Mouse (Mus musculus) midbrain, embryonic 15.5 days (tissue): ENCODE measurements around the gene 2310061I04Rik. TPM values are rescaled to one million over a fixed set of nuclear protein-coding genes. Genes with fewer than 3 reads are reported as not detected.

Source experiments
- ATAC-seq: fragments of 200-750 bp; cut with Nextera tagmentation; replicated peaks from 2 replicates; pipeline ENCODE4 v1.8.0; 2017; ENCODE audit warnings: moderate TSS enrichment
- H3K27ac ChIP-seq: fragments of 300-500 bp; sonication (generic); 2 replicates; pipeline ENCODE4 v1.5.1; 2015; ENCODE audit warnings: mild to moderate bottlenecking, inconsistent platforms
- H3K27me3 ChIP-seq: fragments of 300-500 bp; sonication (generic); replicated peaks from 2 replicates; pipeline ENCODE4 v1.6.1; 2015; ENCODE audit warnings: inconsistent platforms
- H3K36me3 ChIP-seq: fragments of 300-500 bp; sonication (generic); replicated peaks from 2 replicates; pipeline ENCODE4 v1.6.1; 2015; ENCODE audit warnings: inconsistent platforms
- H3K4me1 ChIP-seq: fragments of 300-500 bp; sonication (generic); 2 replicates; pipeline ENCODE4 v1.6.1; 2015; ENCODE audit warnings: inconsistent platforms
- H3K4me2 ChIP-seq: fragments of 300-500 bp; sonication (generic); 2 replicates; pipeline ENCODE4 v1.6.1; 2015; ENCODE audit warnings: inconsistent platforms, mild to moderate bottlenecking, moderate library complexity
- H3K4me3 ChIP-seq: fragments of 300-500 bp; sonication (generic); 2 replicates; pipeline ENCODE4 v1.5.1; 2015; ENCODE audit warnings: mild to moderate bottlenecking, inconsistent platforms
- H3K9ac ChIP-seq: fragments of 300-500 bp; sonication (generic); 2 replicates; pipeline ENCODE4 v1.6.1; 2015; ENCODE audit warnings: mild to moderate bottlenecking, inconsistent platforms
- H3K9me3 ChIP-seq: fragments of 300-500 bp; sonication (generic); 2 replicates; pipeline ENCODE4 v1.6.1; 2016; ENCODE audit warnings: inconsistent platforms
- WGBS: fragments of 180-500 bp; shearing (Covaris S2); methylation state at CpG from one replicate; pipeline ENCODE4 v1.1.7; 2015; ENCODE audit warnings: mixed read lengths; 5-methylcytosine and 5-hydroxymethylcytosine counted together
- polyA plus RNA-seq: library from polyadenylated mRNA; unstranded; fragments of >200 nt; fragmentation: Nextera tagmentation; extraction: Ambion mirVana; gene quantifications from 2 replicates; pipeline ENCODE4 v1.2.1, GENCODE M21; 2015

Gene 2310061I04Rik
- polyA plus RNA-seq, 1 experiment from 2014 or later = 72.8 TPM

DNA sequence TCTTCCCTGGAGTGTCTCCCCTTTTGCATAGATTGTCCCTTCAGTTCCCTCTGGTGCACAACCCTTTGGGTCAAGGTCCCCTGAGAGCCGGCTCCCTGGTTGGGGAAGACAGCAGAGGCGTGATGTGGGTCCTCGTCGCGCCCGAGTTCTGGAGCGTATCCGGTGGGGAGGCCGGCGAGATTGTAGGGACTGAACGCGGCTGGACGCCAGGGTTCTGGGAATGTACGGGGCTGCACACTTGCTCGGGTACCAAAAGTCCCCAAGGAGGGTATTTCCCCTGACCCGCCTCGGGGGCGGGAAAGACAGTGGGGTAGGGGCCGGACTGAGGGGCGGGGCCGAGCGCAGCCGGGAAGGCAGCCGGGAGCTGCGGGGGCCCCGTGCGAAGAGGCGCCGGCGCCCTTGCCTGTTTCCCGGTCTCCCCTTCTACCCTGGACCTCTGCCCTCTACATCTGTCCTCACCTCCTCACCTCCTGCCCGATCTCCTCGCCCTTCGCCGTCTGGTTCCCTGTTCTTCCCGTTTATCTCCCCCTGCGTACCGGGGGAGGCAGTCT, 30.9 kb downstream of the 2310061I04Rik start:
- no peaks in the 10 kb centered on the region for H3K27me3 ChIP-seq
- peak overlapping the region; percentile 78 for H3K4me3 ChIP-seq
- peak overlapping the region; percentile 97 for H3K4me2 ChIP-seq
- H3K9me3 ChIP-seq = no peaks in the 10 kb centered on the region
- H3K27ac ChIP-seq = peak overlapping the region; percentile 98
- 0 out of 2 replicates have a peak, but pooled peaks cover 3% of the 10 kb centered on the region for H3K36me3 ChIP-seq
- H3K4me1 ChIP-seq = peaks cover 61% of the 10 kb centered on the region
- WGBS = 1% methylated on average over 38 of the region's 38 CpGs
- H3K9ac ChIP-seq = peak overlapping the region; percentile 91
- ATAC-seq = peak; percentile 30

DNA sequence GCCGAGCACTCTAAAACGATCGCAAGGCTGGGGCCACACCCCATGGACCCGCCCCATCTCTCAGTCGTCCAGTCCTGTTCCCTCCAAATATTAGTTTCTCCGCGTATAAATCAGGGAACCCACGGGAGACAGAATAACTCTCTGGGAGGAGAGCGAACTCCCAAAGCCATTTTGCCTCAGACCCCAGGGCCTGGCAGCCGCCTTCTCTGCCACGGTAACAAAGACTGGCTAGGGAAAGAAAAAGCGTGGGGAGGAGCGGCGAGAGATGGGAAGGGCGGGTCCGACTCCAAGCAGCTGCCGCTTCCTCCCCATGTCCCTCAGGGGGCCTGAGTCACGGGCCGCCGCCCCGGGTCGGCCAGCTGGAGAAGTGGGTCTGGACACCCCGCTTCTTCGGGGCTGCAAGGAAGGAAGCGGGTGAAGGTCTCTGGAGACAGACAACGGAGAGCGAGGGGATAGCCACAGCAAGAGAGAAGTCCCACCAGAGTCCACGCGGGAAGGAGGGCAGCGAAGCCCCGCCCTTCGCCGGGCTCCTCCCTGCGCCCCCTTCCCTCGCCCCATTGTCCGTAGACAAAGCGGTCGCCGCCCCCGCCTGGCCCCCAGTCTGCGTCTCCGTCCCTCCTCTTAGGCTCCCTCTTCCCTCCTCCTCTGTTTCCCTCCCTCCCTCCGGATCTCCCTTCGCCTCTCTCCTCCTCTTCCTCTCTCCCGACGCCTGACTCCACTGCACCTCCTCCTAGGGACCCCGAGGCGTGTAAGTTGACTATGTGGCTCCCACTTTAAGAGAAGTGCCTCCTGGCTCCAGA, 31.6 kb downstream of the 2310061I04Rik start, which contains the start of gene Ppp1r18:
Ppp1r18 (plus strand) TSS at position 113 of the 800 bp plus-strand sequence.
- peak within 1 kb of the TSS; percentile 91 for H3K9ac ChIP-seq
- peak; percentile 59 for ATAC-seq
- WGBS = under 1% methylated on average over 48 of the region's 48 CpGs
- peak within 1 kb of the TSS; percentile 78 for H3K4me3 ChIP-seq
- H3K36me3 ChIP-seq = no peaks in the 10 kb centered on the region
- peaks cover 56% of the 10 kb centered on the region for H3K4me1 ChIP-seq
- peak within 1 kb of the TSS; percentile 98 for H3K27ac ChIP-seq
- H3K27me3 ChIP-seq = no peaks in the 10 kb centered on the region
- H3K4me2 ChIP-seq = peak within 1 kb of the TSS; percentile 97
- no peaks in the 10 kb centered on the region for H3K9me3 ChIP-seq

DNA sequence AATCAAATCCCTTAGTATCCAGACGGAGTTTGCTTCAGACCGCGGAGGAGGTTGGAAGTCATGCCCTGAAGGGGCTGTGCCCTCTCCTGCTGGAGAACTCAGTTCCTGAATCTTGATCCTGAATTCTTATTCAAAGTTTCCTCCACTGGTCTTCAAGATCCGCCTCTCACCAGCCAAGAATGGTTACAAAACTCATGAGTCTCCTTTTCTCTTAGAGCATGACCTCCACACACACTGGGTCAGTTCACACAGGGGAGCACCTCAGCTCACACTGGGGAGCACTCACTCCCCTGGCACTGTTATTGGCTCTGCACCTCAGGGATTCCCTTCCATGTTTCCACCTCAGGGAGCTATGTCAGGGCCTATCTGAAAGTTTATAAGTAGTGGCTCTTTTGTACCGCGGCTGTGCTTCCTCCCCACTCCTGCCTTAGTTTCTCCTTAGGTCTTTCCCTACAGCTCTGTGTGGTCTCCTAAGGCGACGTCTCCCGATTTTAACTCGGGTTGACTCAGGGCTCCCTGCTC, 32.3 kb downstream of the 2310061I04Rik start:
- Histone ChIP-seq H3K9ac (peak overlapping the region; percentile 91), H3K4me1 (peaks cover 51% of the 10 kb centered on the region), H3K36me3 (no peaks in the 10 kb centered on the region), H3K9me3 (no peaks in the 10 kb centered on the region), H3K4me2 (peak overlapping the region; percentile 97), H3K27ac (peak overlapping the region; percentile 98), H3K27me3 (no peaks in the 10 kb centered on the region), H3K4me3 (peak overlapping the region; percentile 78)
- ATAC-seq = no peak
- WGBS = 26% methylated on average over 10 of the region's 10 CpGs

DNA sequence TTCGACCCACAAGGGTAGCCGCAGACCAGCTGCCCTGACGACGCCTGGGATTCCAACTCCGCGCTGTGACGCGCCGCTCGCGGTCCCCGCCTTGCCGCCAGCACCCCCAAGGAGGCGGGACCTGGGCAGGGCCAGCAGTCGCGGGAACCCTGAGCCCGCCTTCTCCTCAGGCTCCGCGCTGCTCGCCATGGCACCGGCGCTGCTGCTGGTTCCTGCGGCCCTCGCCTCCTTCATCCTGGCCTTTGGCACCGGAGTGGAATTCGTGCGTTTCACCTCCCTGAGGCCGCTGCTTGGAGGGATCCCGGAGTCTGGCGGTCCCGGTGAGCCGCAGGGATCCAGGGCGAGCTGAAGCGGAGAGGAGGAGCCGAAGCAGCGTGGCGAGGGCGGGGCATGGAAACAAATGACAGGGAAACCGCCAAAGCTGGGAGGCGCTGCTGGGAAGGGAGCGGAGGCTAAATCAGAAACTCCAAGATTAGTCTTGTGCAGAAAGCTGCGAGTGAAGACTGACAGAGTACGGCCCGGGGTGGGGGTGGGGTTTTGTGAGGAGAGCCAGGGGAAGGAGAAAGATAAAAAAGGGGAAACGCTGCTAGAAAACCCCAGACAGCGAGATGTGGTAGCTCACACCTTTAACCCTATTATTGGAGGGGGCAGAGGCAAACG, 35.9 kb downstream of the 2310061I04Rik start, which contains the start of gene Nrm:
Nrm (plus strand) TSS at position 121 of the 660 bp plus-strand sequence.
- Histone ChIP-seq H3K27ac (peak within 1 kb of the TSS; percentile 97), H3K4me3 (peak within 1 kb of the TSS; percentile 86), H3K9ac (peak within 1 kb of the TSS; percentile 89), H3K27me3 (no peaks in the 10 kb centered on the region), H3K9me3 (no peaks in the 10 kb centered on the region), H3K4me2 (peak within 1 kb of the TSS; percentile 58), H3K4me1 (peaks cover 22% of the 10 kb centered on the region), H3K36me3 (peaks cover 10% of the 10 kb centered on the region)
- ATAC-seq = peak; percentile 93
- whole genome bisulfite sequencing = under 1% methylated on average over 47 of the region's 47 CpGs

DNA sequence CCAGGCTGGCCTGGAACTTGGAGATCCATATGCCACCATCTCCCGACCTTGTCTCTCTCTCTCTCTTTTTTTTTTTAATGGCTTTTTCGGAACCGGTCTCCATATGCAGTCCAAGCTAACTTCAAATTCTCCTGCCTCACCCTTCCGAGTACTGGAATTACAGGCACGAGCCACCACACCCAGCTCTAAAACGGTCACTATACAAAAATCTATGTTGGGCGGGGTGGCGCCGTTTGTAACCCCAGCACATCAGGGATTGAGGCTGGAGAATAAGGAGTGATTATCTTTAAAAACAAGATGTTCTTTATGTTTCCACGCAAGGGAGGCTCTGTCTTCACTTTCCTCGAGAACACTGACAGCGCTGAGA, 36.4 kb downstream of the 2310061I04Rik start:
- H3K27ac ChIP-seq = peak overlapping the region; percentile 97
- H3K9ac ChIP-seq = peak overlapping the region; percentile 89
- H3K9me3 ChIP-seq = no peaks in the 10 kb centered on the region
- H3K4me3 ChIP-seq = peak overlapping the region; percentile 86
- 7% methylated on average over 12 of the region's 12 CpGs for WGBS
- H3K36me3 ChIP-seq = peaks cover 10% of the 10 kb centered on the region
- ATAC-seq = peak; percentile 10; the same call in 1 of the 2 replicates
- no peaks in the 10 kb centered on the region for H3K27me3 ChIP-seq
- H3K4me2 ChIP-seq = peak overlapping the region; percentile 58
- H3K4me1 ChIP-seq = peaks cover 22% of the 10 kb centered on the region

DNA sequence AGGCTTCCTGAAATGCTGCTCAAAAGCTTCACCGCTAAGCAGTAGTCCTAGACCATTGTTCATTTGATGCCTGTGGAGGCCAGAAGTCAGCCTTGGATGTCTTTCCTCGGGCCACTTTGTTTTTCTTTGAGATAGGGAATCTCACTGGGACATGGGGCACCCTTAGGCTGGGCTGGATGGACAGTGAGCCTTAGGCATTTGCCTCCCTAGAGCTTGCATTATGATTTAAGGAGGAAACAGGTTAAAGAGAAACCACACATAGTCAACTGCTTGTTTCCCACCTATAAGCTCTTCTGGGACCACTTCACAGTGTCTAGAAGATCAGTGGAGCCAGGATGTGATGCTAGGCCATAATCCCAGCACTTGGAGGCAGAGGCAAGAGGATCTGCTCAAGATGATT, 37.4 kb downstream of the 2310061I04Rik start:
- 75% methylated on average over 2 of the region's 2 CpGs for WGBS
- no peak overlapping the region for H3K4me2 ChIP-seq

DNA sequence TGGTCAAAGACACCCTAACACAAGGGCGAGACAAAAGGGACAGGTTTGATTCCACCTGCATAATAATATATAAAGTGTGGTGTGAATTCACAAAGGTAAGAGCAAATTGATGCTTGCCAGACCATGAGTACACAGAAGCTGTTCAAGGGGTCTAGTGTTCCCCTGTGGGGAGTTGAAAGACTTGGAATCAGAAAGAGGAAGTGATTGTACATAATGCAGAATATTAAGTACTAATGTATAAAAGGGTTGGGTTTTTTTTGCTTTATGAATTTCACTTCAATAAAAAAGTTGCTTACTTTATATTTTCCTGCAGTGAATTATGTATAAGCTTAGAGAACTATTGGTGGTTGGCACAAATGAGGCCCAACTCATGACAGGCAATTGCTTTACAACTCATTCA, 37.9 kb downstream of the 2310061I04Rik start:
- H3K4me3 ChIP-seq = no peak overlapping the region
- no peaks in the 10 kb centered on the region for H3K9me3 ChIP-seq
- H3K4me2 ChIP-seq = no peak overlapping the region
- no peak for ATAC-seq
- 95% methylated on average over 1 of the region's 1 CpGs for WGBS
- H3K9ac ChIP-seq = no peak overlapping the region
- peaks cover 11% of the 10 kb centered on the region for H3K4me1 ChIP-seq
- no peaks in the 10 kb centered on the region for H3K27me3 ChIP-seq
- no peak overlapping the region for H3K27ac ChIP-seq
- H3K36me3 ChIP-seq = peaks cover 10% of the 10 kb centered on the region

More for the DNA sequence above, 37.4 kb downstream of the 2310061I04Rik start:
- peaks cover 10% of the 10 kb centered on the region for H3K36me3 ChIP-seq
- no peak overlapping the region for H3K9ac ChIP-seq
- H3K4me3 ChIP-seq = no peak overlapping the region
- H3K4me1 ChIP-seq = peaks cover 16% of the 10 kb centered on the region
- H3K27me3 ChIP-seq = no peaks in the 10 kb centered on the region
- no peak overlapping the region for H3K27ac ChIP-seq
- ATAC-seq = no peak
- no peaks in the 10 kb centered on the region for H3K9me3 ChIP-seq

DNA sequence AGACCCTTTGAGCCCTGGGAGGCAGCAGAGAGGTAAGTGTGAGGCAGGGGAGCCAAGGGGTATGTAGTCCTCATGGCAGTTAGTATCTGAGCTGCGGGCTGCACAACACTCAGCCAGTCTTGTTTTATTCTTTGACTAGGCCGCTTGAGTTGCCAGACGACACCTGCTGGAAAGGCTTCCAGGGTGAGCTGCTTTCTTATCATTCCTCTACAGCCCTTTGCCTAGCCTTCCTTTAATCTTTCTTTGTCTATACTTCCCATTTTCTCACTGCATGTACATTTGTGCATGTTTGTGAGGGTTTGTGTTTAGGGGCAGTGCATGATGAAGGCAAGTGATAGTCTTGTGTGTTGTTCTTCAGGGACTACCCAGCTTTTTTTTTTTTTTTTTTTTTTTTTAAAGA, 46.3 kb downstream of the 2310061I04Rik start:
- H3K36me3 ChIP-seq = peaks cover 33% of the 10 kb centered on the region
- WGBS = 91% methylated on average over 3 of the region's 3 CpGs

DNA sequence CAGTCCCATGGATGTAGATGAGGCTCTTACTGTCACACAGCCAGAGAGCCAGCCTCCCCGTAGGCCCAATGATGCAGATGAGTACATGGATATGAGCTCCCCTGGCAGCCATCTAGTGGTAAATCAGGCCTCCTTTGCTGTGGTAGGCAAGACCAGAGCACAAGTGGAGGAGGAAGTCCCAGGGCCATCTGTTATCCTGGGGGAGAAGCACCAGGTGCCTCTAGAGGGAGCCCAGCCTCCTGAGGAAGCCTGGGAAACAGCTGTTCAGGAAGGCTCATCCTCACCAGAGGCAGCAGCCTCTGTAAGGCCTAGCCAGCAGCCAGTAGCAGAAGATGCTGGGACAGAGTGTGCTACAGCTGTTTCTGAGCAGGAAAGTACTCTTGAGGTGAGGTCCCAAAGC, 49.1 kb downstream of the 2310061I04Rik start:
- H3K4me1 ChIP-seq = no peaks in the 10 kb centered on the region
- H3K4me2 ChIP-seq = no peak overlapping the region
- no peak overlapping the region for H3K9ac ChIP-seq
- WGBS = 81% methylated on average over 1 of the region's 1 CpGs
- no peaks in the 10 kb centered on the region for H3K27me3 ChIP-seq
- H3K36me3 ChIP-seq = peaks cover 31% of the 10 kb centered on the region
- no peak overlapping the region for H3K27ac ChIP-seq
- H3K4me3 ChIP-seq = no peak overlapping the region
- H3K9me3 ChIP-seq = no peaks in the 10 kb centered on the region
- no peak for ATAC-seq

More for the DNA sequence above, 46.3 kb downstream of the 2310061I04Rik start:
- Histone ChIP-seq H3K27me3 (no peaks in the 10 kb centered on the region), H3K27ac (no peak overlapping the region), H3K4me1 (no peaks in the 10 kb centered on the region), H3K9ac (no peak overlapping the region), H3K4me2 (no peak overlapping the region), H3K4me3 (no peak overlapping the region), H3K9me3 (no peaks in the 10 kb centered on the region)
- ATAC-seq = no peak

DNA sequence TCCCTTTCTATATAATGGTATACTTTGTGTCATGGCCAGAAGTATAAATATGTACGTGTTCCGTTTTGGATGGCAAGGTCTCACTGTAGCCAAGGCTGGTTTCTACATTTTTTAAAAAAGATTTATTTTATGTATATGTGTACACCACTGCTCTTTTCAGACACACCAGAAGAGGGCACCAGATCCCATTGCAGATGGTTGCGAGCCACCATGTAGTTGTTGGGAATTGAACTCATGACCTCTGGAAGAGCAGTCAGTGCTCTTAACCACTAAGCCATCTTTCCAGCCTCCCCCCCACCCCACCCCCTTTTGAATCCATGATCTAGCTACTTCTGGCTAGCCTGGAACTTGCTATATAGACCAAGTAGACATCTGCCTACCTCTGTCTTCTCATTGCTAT, 53.7 kb downstream of the 2310061I04Rik start:
- ATAC-seq = no peak
- Histone ChIP-seq H3K9ac (no peak overlapping the region), H3K4me3 (no peak overlapping the region), H3K4me1 (peaks cover 21% of the 10 kb centered on the region), H3K4me2 (no peak overlapping the region), H3K27ac (no peak overlapping the region), H3K36me3 (peaks cover 17% of the 10 kb centered on the region), H3K9me3 (no peaks in the 10 kb centered on the region), H3K27me3 (no peaks in the 10 kb centered on the region)
- 96% methylated on average over 3 of the region's 3 CpGs for WGBS
